ENCODE assay signal across 11 mouse cellular contexts in the genomic region with DNA sequence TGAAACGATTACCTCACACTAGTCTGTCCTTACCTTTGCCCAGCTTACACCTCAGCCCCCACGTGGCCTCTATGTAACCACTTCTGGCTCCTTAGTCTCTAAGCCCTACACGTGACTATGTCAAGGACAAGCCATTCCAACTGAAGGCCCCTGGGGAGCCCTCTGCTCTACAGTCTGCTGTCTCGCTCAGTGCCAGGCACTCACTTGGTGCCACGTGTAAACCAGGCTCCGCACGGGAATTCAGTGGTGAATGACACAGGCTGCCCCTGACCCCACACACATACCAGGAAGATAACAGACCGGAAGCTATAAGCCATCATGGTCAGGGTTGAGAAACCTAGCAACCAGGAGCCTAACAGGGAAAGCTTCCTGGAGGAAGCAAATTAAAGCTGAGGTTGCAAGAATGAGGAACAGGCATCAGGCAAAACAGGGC. TPM values are rescaled to one million over a fixed set of nuclear protein-coding genes. Genes with fewer than 3 reads are reported as not detected.
DNase-seq lines count a peak whose midpoint lies in the region; ATAC-seq and TF ChIP-seq lines count a peak whose summit lies in the region.
"Had no signal": no experiment of that assay in that cellular context is flagged by ENCODE, and none has a peak within 500 bp of the region (broad histone marks: within the 10 kb centered on the region; RNA-seq: fewer than 3 reads in every experiment).

No protein-coding gene starts in this region.

- in situ Hi-C loops in ES-E14 (cut with MboI; ENCODE audit: low sequenced_read_pairs in 2 of 2, unreplicated experiment in 2 of 2) = no loop called here

- TF ChIP-seq CTCF in heart, postnatal 0 days (IDR thresholded peaks at IDR 0.05; ENCODE audit: low read depth) = no peak

- intact Hi-C loops in heart, postnatal 25 days (cut with DNase I) = no loop called here

- no peaks in the 10 kb centered on the region; the same call in 1 of the 2 replicates for H3K27me3 ChIP-seq in heart, postnatal 0 days (ENCODE audit: control insufficient read depth, insufficient read depth, low read length)
- no peaks in the 10 kb centered on the region for H3K27me3 ChIP-seq in intestine, embryonic 16.5 days (replicated peaks; ENCODE audit: control insufficient read depth, insufficient read depth, low read length)
- H3K27me3 ChIP-seq: midbrain, embryonic 13.5 days had no signal

- no peak for TF ChIP-seq EP300 in heart, postnatal 0 days (IDR thresholded peaks at IDR 0.05; ENCODE audit: low read depth)

- H3K9ac ChIP-seq in heart, postnatal 0 days (replicated peaks; ENCODE audit: low read depth, low read length) = no peak overlapping the region
- H3K9ac ChIP-seq in ES-E14 (ENCODE audit: insufficient read depth, low read depth, low read length, poor library complexity, severe bottlenecking) = no peak overlapping the region; the same call in 1 of the 2 replicates
- 0 out of 2 replicates have a peak overlapping the region, but pooled peaks have one; percentile 42 for H3K9ac ChIP-seq in intestine, embryonic 16.5 days (ENCODE audit: low read depth, low read length)
- H3K9ac ChIP-seq: hindbrain, embryonic 13.5 days; midbrain, embryonic 13.5 days had no signal

- ATAC-seq in heart, postnatal 0 days (ENCODE audit: insufficient read depth, low read depth) = peak; percentile 83
- ATAC-seq in intestine, embryonic 16.5 days = peak; percentile 92
- ATAC-seq: midbrain, embryonic 13.5 days had no signal

- 17% methylated on average over 8 of the region's 8 CpGs for WGBS in heart, postnatal 0 days
- 44% methylated on average over 8 of the region's 8 CpGs for WGBS in intestine, embryonic 16.5 days

- no peaks in the 10 kb centered on the region; the same call in 1 of the 2 replicates for H3K4me1 ChIP-seq in heart, postnatal 0 days (ENCODE audit: control insufficient read depth, insufficient read depth)
- H3K4me1 ChIP-seq in ES-E14 (ENCODE audit: control insufficient read depth in 2 of 2, insufficient read depth in 2 of 2, low read length in 2 of 2, poor library complexity in 1 of 2) = peaks cover 2 to 11% of the 10 kb centered on the region in 2 experiments; a peak in 3 of 4 replicates
- peaks cover 20% of the 10 kb centered on the region for H3K4me1 ChIP-seq in intestine, embryonic 16.5 days (ENCODE audit: control insufficient read depth, insufficient read depth, low read length)
- H3K4me1 ChIP-seq: midbrain, embryonic 13.5 days had no signal

- peak; percentile 17 for DNase-seq in heart, postnatal 0 days (ENCODE audit: low spot score)
- DNase-seq in heart, postnatal 25 days (ENCODE audit: low spot score) = no peak
- DNase-seq in ES-E14 (ENCODE audit: low read depth, low spot score) = no peak
- DNase-seq in lung, postnatal 10 days = peak; percentile 49
- DNase-seq in natural killer cell, adult 2 months (ENCODE audit: low spot score in 2 of 2) = no peak
- DNase-seq in gastrocnemius, adult 18-20 months (ENCODE audit: low spot score) = no peak
- DNase-seq in cerebellum, adult 9-10 months = no peak
- DNase-seq: layer of hippocampus, postnatal 36 days had no signal

- H3K4me3 ChIP-seq in heart, postnatal 0 days (ENCODE audit: low read depth, low read length) = no peak overlapping the region
- H3K4me3 ChIP-seq in ES-E14 (ENCODE audit: insufficient read depth in 1 of 2, low read depth in 1 of 2, low read length in 2 of 2, poor library complexity in 1 of 2, severe bottlenecking in 1 of 2) = no peak overlapping the region
- no peak overlapping the region for H3K4me3 ChIP-seq in intestine, embryonic 16.5 days (ENCODE audit: low read length)
- H3K4me3 ChIP-seq: hindbrain, embryonic 13.5 days; midbrain, embryonic 13.5 days had no signal

- no peaks in the 10 kb centered on the region for H3K36me3 ChIP-seq in heart, postnatal 0 days (replicated peaks; ENCODE audit: control insufficient read depth, insufficient read depth, low read length)
- no peaks in the 10 kb centered on the region for H3K36me3 ChIP-seq in ES-E14 (ENCODE audit: control insufficient read depth, insufficient read depth, low read length, poor library complexity, severe bottlenecking)
- H3K36me3 ChIP-seq in intestine, embryonic 16.5 days (ENCODE audit: control insufficient read depth, insufficient read depth, low read length) = no peaks in the 10 kb centered on the region
- H3K36me3 ChIP-seq: hindbrain, embryonic 13.5 days; midbrain, embryonic 13.5 days had no signal

- no peaks in the 10 kb centered on the region for H3K9me3 ChIP-seq in heart, postnatal 0 days (replicated peaks; ENCODE audit: control insufficient read depth, low read length)
- no peaks in the 10 kb centered on the region for H3K9me3 ChIP-seq in ES-E14 (ENCODE audit: control insufficient read depth, insufficient read depth, low read depth, low read length)
- H3K9me3 ChIP-seq in intestine, embryonic 16.5 days (ENCODE audit: control insufficient read depth, low read length) = no peaks in the 10 kb centered on the region
- H3K9me3 ChIP-seq: hindbrain, embryonic 13.5 days; midbrain, embryonic 13.5 days had no signal

- no peak overlapping the region for H3K27ac ChIP-seq in heart, postnatal 0 days (ENCODE audit: low read depth)
- no peak overlapping the region for H3K27ac ChIP-seq in ES-E14 (ENCODE audit: insufficient read depth, low read depth, low read length, poor library complexity, severe bottlenecking)
- H3K27ac ChIP-seq in intestine, embryonic 16.5 days (ENCODE audit: low read length) = peak overlapping the region; percentile 67
- H3K27ac ChIP-seq: hindbrain, embryonic 13.5 days; midbrain, embryonic 13.5 days had no signal

- H3K4me2 ChIP-seq in heart, postnatal 0 days (ENCODE audit: low read depth, low read length) = no peak overlapping the region
- H3K4me2 ChIP-seq in intestine, embryonic 16.5 days (ENCODE audit: low read depth, low read length) = no peak overlapping the region
- H3K4me2 ChIP-seq: hindbrain, embryonic 13.5 days; midbrain, embryonic 13.5 days had no signal

TF ChIP-seq in ES-E14, 5 proteins besides CTCF, POLR2A, EP300 and RAD21:
- TF ChIP-seq MAFK (IDR thresholded peaks at IDR 0.05; ENCODE audit: insufficient read depth, low read depth, low read length) (peak; percentile 72), CHD2 (IDR thresholded peaks at IDR 0.05; ENCODE audit: low read depth, low read length) (no peak), ZC3H11A (IDR thresholded peaks at IDR 0.05; ENCODE audit: borderline replicate concordance, low read depth, low read length) (no peak)
TF ChIP-seq in ES-E14: peak in this region for 1.

RNA-seq across cellular contexts. Expression of a gene that starts 20.6 kb away (rescaled TPM):
- total RNA-seq in heart, postnatal 0 days (2014; rRNA removed; ENCODE audit: low replicate concordance) = 2.2 TPM in 1 of 2 replicates, not detected in the other
- polyA plus RNA-seq in heart, postnatal 0 days (2015; fragmentation: Nextera tagmentation; extraction: Ambion mirVana) = 0.14 and 0.20 TPM in 2 replicates
- total RNA-seq in heart, postnatal 25 days (2021) = under 1 TPM; 0.42 to 0.73 TPM
- total RNA-seq in ES-E14 (2012; rRNA removed) = 2.3 and 2.5 TPM in 2 replicates
- 1.5 and 1.6 TPM in 2 replicates for polyA plus RNA-seq in intestine, embryonic 16.5 days (2015; fragmentation: Nextera tagmentation; extraction: Ambion mirVana)
- under 1 TPM; 0.16 to 0.31 TPM for total RNA-seq in gastrocnemius, adult 18-20 months (2021)

RNA-seq across cellular contexts. Expression of a gene that starts 46.3 kb away (rescaled TPM):
- 10.1 and 11.7 TPM in 2 replicates for total RNA-seq in heart, postnatal 0 days (2014; rRNA removed; ENCODE audit: low replicate concordance)
- polyA plus RNA-seq in heart, postnatal 0 days (2015; fragmentation: Nextera tagmentation; extraction: Ambion mirVana) = 1.4 TPM in 2 replicates
- 1 to 10 TPM; 6.8 to 7.7 TPM for total RNA-seq in heart, postnatal 25 days (2021)
- total RNA-seq in ES-E14 (2012; rRNA removed) = 256 and 507 TPM in 2 replicates
- polyA plus RNA-seq in intestine, embryonic 16.5 days (2015; fragmentation: Nextera tagmentation; extraction: Ambion mirVana) = 7.6 and 8.5 TPM in 2 replicates
- 1 to 10 TPM; 1.6 to 2.9 TPM for total RNA-seq in gastrocnemius, adult 18-20 months (2021)

RNA-seq across cellular contexts. Expression of a gene that starts 51.1 kb away (rescaled TPM):
- total RNA-seq in heart, postnatal 0 days (2014; rRNA removed; ENCODE audit: low replicate concordance) = not detected in 2 replicates
- not detected in 2 replicates for polyA plus RNA-seq in heart, postnatal 0 days (2015; fragmentation: Nextera tagmentation; extraction: Ambion mirVana)
- not detected for total RNA-seq in heart, postnatal 25 days (2021)
- 0.62 and 0.79 TPM in 2 replicates for total RNA-seq in ES-E14 (2012; rRNA removed)
- polyA plus RNA-seq in intestine, embryonic 16.5 days (2015; fragmentation: Nextera tagmentation; extraction: Ambion mirVana) = 0.13 and 0.15 TPM in 2 replicates
- not detected for total RNA-seq in gastrocnemius, adult 18-20 months (2021)
- total RNA-seq: layer of hippocampus, postnatal 36 days had no signal
- polyA plus RNA-seq: midbrain, embryonic 13.5 days had no signal

Comparison
In these comparisons a context has a peak if more than half of its experiments do, and no peak if none do; other contexts are left out.
1. DNase-seq: peak in heart, postnatal 0 days (single experiment) and lung, postnatal 10 days (single experiment); none in heart, postnatal 25 days (single experiment), ES-E14 (single experiment), natural killer cell, adult 2 months (0 of 2), gastrocnemius, adult 18-20 months (single experiment) and cerebellum, adult 9-10 months (single experiment).
2. RNA of a gene that starts 46.3 kb away (total RNA-seq): 256 to 507 TPM in ES-E14; 10.1 to 11.7 TPM in heart, postnatal 0 days, 6.8 to 7.7 TPM in heart, postnatal 25 days and 1.6 to 2.9 TPM in gastrocnemius, adult 18-20 months; every median in the first group is over 10 times any median in the second.